Mouse (Mus musculus): ENCODE measurements around the gene Ninj2. TPM values are rescaled to one million over a fixed set of nuclear protein-coding genes. Genes with fewer than 3 reads are reported as not detected.
"Not testable (repeated sequence)": the region's sequence is repeated elsewhere in the genome, so short reads cannot be mapped to it uniquely, and the experiment has no call there.

Ninj2 gene
- polyA plus RNA-seq, 1 experiment from 2014 or later = 1.6 TPM

- Histone ChIP-seq H3K4me1 (peaks cover 4% of the 10 kb centered on the region; the same call in 1 of the 2 replicates), H3K9me3 (no peaks in the 10 kb centered on the region), H3K4me3 (no peak overlapping the region), H3K4me2 (no peak overlapping the region), H3K27ac (no peak overlapping the region), H3K27me3 (no peaks in the 10 kb centered on the region), H3K36me3 (no peaks in the 10 kb centered on the region), H3K9ac (no peak overlapping the region)
- WGBS = 78% methylated on average over 10 of the region's 10 CpGs
- no peak for ATAC-seq (ENCODE audit: insufficient number of reproducible peaks, low FRiP score, low TSS enrichment, low read depth)
These were observed 13.6 kb upstream of the Ninj2 start for GRCm38 (mm10) chr6:120079547-120079946.

GRCm38 (mm10) chr6:120081516-120081915 lies 11.6 kb upstream of the Ninj2 start:
- Histone ChIP-seq H3K36me3 (no peaks in the 10 kb centered on the region), H3K27me3 (no peaks in the 10 kb centered on the region), H3K4me2 (no peak overlapping the region), H3K4me3 (no peak overlapping the region), H3K27ac (no peak overlapping the region), H3K4me1 (peaks cover 4% of the 10 kb centered on the region; the same call in 1 of the 2 replicates), H3K9ac (no peak overlapping the region), H3K9me3 (no peaks in the 10 kb centered on the region)
- no peak for ATAC-seq (ENCODE audit: insufficient number of reproducible peaks, low FRiP score, low TSS enrichment, low read depth)
- WGBS = 74% methylated on average over 4 of the region's 4 CpGs

- Histone ChIP-seq H3K4me1 (peaks cover 4% of the 10 kb centered on the region; the same call in 1 of the 2 replicates), H3K4me2 (no peak overlapping the region), H3K9ac (no peak overlapping the region), H3K27me3 (no peaks in the 10 kb centered on the region), H3K9me3 (no peaks in the 10 kb centered on the region), H3K27ac (no peak overlapping the region), H3K4me3 (no peak overlapping the region), H3K36me3 (no peaks in the 10 kb centered on the region)
- 89% methylated on average over 6 of the region's 6 CpGs for WGBS
- ATAC-seq (ENCODE audit: insufficient number of reproducible peaks, low FRiP score, low TSS enrichment, low read depth) = no peak
These were observed 10.7 kb upstream of the Ninj2 start for GRCm38 (mm10) chr6:120082251-120082950.

GRCm38 (mm10) chr6:120082951-120083411 lies 10.2 kb upstream of the Ninj2 start:
- no peak for ATAC-seq (ENCODE audit: insufficient number of reproducible peaks, low FRiP score, low TSS enrichment, low read depth)
- Histone ChIP-seq H3K9me3 (no peaks in the 10 kb centered on the region), H3K27me3 (no peaks in the 10 kb centered on the region), H3K4me3 (no peak overlapping the region), H3K4me1 (peaks cover 4% of the 10 kb centered on the region; the same call in 1 of the 2 replicates), H3K4me2 (no peak overlapping the region), H3K27ac (no peak overlapping the region), H3K36me3 (no peaks in the 10 kb centered on the region), H3K9ac (no peak overlapping the region)
- 75% methylated on average over 8 of the region's 8 CpGs for WGBS

GRCm38 (mm10) chr6:120083442-120083841 lies 9.7 kb upstream of the Ninj2 start:
- H3K27me3 ChIP-seq = no peaks in the 10 kb centered on the region
- no peak overlapping the region for H3K4me3 ChIP-seq
- no peak overlapping the region for H3K9ac ChIP-seq
- no peaks in the 10 kb centered on the region for H3K9me3 ChIP-seq
- no peaks in the 10 kb centered on the region for H3K36me3 ChIP-seq
- no peak for ATAC-seq (ENCODE audit: insufficient number of reproducible peaks, low FRiP score, low TSS enrichment, low read depth)
- no peak overlapping the region for H3K4me2 ChIP-seq
- WGBS = 60% methylated on average over 6 of the region's 6 CpGs
- peaks cover 4% of the 10 kb centered on the region; the same call in 1 of the 2 replicates for H3K4me1 ChIP-seq
- no peak overlapping the region for H3K27ac ChIP-seq

GRCm38 (mm10) chr6:120084983-120085382 lies 8.2 kb upstream of the Ninj2 start:
- peaks cover 4% of the 10 kb centered on the region; the same call in 1 of the 2 replicates for H3K4me1 ChIP-seq
- ATAC-seq (ENCODE audit: insufficient number of reproducible peaks, low FRiP score, low TSS enrichment, low read depth) = no peak
- no peak overlapping the region for H3K4me2 ChIP-seq
- H3K36me3 ChIP-seq = no peaks in the 10 kb centered on the region
- no peaks in the 10 kb centered on the region for H3K9me3 ChIP-seq
- no peak overlapping the region for H3K4me3 ChIP-seq
- no peak overlapping the region for H3K27ac ChIP-seq
- WGBS = 82% methylated on average over 2 of the region's 2 CpGs
- no peaks in the 10 kb centered on the region for H3K27me3 ChIP-seq
- no peak overlapping the region for H3K9ac ChIP-seq

GRCm38 (mm10) chr6:120085832-120086231 lies 7.3 kb upstream of the Ninj2 start:
- Histone ChIP-seq H3K4me1 (peaks cover 4% of the 10 kb centered on the region; the same call in 1 of the 2 replicates), H3K4me2 (no peak overlapping the region), H3K4me3 (no peak overlapping the region), H3K27me3 (no peaks in the 10 kb centered on the region), H3K36me3 (no peaks in the 10 kb centered on the region), H3K9me3 (no peaks in the 10 kb centered on the region), H3K27ac (no peak overlapping the region), H3K9ac (no peak overlapping the region)
- ATAC-seq (ENCODE audit: insufficient number of reproducible peaks, low FRiP score, low TSS enrichment, low read depth) = no peak
- 79% methylated on average over 3 of the region's 3 CpGs for WGBS

GRCm38 (mm10) chr6:120087041-120087440 lies 6.1 kb upstream of the Ninj2 start:
- H3K4me2 ChIP-seq; ATAC-seq (ENCODE audit: insufficient number of reproducible peaks, low FRiP score, low TSS enrichment, low read depth); H3K4me3 ChIP-seq; H3K4me1 ChIP-seq; H3K27me3 ChIP-seq; H3K36me3 ChIP-seq; H3K9ac ChIP-seq; H3K27ac ChIP-seq; H3K9me3 ChIP-seq: not testable (repeated sequence)
- 85% methylated on average over 7 of the region's 8 CpGs for WGBS

GRCm38 (mm10) chr6:120090712-120091248 lies 2.4 kb upstream of the Ninj2 start:
- Histone ChIP-seq H3K4me1 (0 out of 2 replicates have a peak, but pooled peaks cover 4% of the 10 kb centered on the region), H3K36me3 (no peaks in the 10 kb centered on the region), H3K27ac (no peak overlapping the region), H3K4me2 (no peak overlapping the region; the same call in 1 of the 2 replicates), H3K9me3 (no peaks in the 10 kb centered on the region), H3K9ac (no peak overlapping the region), H3K27me3 (no peaks in the 10 kb centered on the region), H3K4me3 (no peak overlapping the region)
- WGBS = 21% methylated on average over 15 of the region's 15 CpGs
- ATAC-seq (ENCODE audit: insufficient number of reproducible peaks, low FRiP score, low TSS enrichment, low read depth) = no peak

GRCm38 (mm10) chr6:120091956-120092355 lies 1.2 kb upstream of the Ninj2 start:
- H3K9ac ChIP-seq = no peak overlapping the region
- no peaks in the 10 kb centered on the region for H3K9me3 ChIP-seq
- H3K27ac ChIP-seq = peak overlapping the region; percentile 4; the same call in 1 of the 2 replicates
- no peaks in the 10 kb centered on the region for H3K27me3 ChIP-seq
- 0 out of 2 replicates have a peak, but pooled peaks have one; percentile 14 for ATAC-seq (ENCODE audit: insufficient number of reproducible peaks, low FRiP score, low TSS enrichment, low read depth)
- no peaks in the 10 kb centered on the region for H3K36me3 ChIP-seq
- H3K4me3 ChIP-seq = no peak overlapping the region
- H3K4me2 ChIP-seq = no peak overlapping the region
- 0 out of 2 replicates have a peak, but pooled peaks cover 4% of the 10 kb centered on the region for H3K4me1 ChIP-seq
- whole genome bisulfite sequencing = 68% methylated on average over 4 of the region's 4 CpGs

GRCm38 (mm10) chr6:120094091-120094776 lies 1.1 kb downstream of the Ninj2 start:
- no peak for ATAC-seq (ENCODE audit: insufficient number of reproducible peaks, low FRiP score, low TSS enrichment, low read depth)

GRCm38 (mm10) chr6:120095096-120095495 lies 1.9 kb downstream of the Ninj2 start:
- no peak for ATAC-seq (ENCODE audit: insufficient number of reproducible peaks, low FRiP score, low TSS enrichment, low read depth)
- no peak overlapping the region for H3K4me3 ChIP-seq
- no peak overlapping the region for H3K27ac ChIP-seq
- WGBS = 83% methylated on average over 5 of the region's 5 CpGs
- no peaks in the 10 kb centered on the region for H3K36me3 ChIP-seq
- no peaks in the 10 kb centered on the region for H3K27me3 ChIP-seq
- H3K9me3 ChIP-seq = no peaks in the 10 kb centered on the region
- 0 out of 2 replicates have a peak, but pooled peaks cover 4% of the 10 kb centered on the region for H3K4me1 ChIP-seq
- no peak overlapping the region for H3K4me2 ChIP-seq
- H3K9ac ChIP-seq = no peak overlapping the region

More at GRCm38 (mm10) chr6:120094091-120094776, 1.1 kb downstream of the Ninj2 start:
- H3K27me3 ChIP-seq = no peaks in the 10 kb centered on the region
- no peaks in the 10 kb centered on the region for H3K9me3 ChIP-seq
- H3K4me2 ChIP-seq = no peak overlapping the region
- 0 out of 2 replicates have a peak, but pooled peaks cover 4% of the 10 kb centered on the region for H3K4me1 ChIP-seq
- H3K36me3 ChIP-seq = no peaks in the 10 kb centered on the region
- H3K27ac ChIP-seq = no peak overlapping the region
- 72% methylated on average over 9 of the region's 9 CpGs for WGBS
- H3K9ac ChIP-seq = no peak overlapping the region
- no peak overlapping the region for H3K4me3 ChIP-seq
